Mouse (Mus musculus) kidney, adult 2 months (tissue): Measurements from ENCODE around the gene Tnfsf11.

Source experiments
- CTCF ChIP-seq: fragments of 200-500 bp; conservative IDR thresholded peaks from 2 replicates; pipeline ENCODE4 v1.5.1; 2011; ENCODE audit warnings: low read depth, mild to moderate bottlenecking, control low read depth, low read length, moderate library complexity, mixed read lengths; ENCODE audit not compliant: insufficient read depth, insufficient read length
- POLR2A ChIP-seq: fragments of 200-500 bp; IDR thresholded peaks from one replicate; pipeline ENCODE4 v1.6.1; 2011; ENCODE audit warnings: low read depth, low read length, control low read depth

DNA sequence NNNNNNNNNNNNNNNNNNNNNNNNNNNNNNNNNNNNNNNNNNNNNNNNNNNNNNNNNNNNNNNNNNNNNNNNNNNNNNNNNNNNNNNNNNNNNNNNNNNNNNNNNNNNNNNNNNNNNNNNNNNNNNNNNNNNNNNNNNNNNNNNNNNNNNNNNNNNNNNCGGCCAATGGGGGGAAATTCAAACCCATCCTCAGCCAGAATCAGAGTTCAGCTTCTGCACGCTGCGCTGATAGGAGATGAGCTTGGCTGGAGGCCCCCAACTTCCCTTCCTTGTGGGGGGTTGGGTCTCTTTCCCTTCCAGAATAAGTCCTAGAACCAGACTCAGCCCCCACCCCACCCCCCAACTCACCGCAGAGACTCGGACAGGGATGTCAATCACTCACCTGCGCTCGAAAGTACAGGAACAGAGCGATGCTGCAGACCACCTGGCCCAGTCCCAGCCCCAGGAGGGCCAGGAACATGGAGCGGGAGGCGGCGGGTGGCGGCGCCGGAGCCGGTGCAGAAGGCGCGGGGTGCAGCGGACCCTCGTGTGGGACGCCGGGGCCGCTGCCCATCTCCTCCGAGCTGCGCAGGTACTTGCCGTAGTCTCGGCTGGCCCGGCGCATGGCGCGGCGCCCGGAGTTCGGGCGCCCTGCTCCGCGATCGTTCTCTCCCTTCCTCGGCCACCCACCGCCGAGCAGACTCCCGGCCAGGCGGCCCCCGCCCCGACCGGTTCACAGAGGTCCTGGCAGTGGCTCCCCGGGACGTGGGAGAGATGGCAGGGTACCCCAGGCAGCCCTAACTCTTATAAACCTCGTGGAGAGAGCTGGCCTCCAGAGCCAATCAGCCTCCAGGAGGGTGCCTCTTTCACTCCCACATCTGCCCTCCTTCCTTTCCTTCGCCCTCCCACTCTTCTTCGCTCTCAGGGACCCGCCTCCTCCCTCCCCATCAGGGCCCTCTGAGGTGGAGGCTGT is at the start of gene Tnfsf11:
- TF ChIP-seq POLR2A (no peak), CTCF (no peak)
